Mouse (Mus musculus): ENCODE measurements around the gene Kif5c.

The Kif5c gene

DNA sequence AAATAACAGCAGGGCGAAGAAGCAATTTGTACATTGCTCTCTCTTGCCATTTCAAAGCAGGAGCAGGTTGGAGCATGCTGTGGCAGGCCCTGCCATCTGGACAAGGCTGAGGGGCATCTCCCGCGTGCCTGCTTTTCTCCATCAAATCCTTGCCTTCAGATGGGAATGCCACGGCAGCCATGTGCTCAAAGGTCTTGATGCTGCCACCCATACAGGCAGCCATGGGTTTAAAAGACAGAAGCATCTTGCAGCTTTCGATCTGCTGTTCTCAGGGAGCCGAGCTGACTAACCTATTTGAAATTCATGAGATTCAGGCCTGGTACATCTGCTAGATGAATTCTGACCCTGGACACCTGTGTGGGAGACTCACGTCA lies 53.4 kb downstream of the Kif5c start:
- DNase-seq: no peak

DNA sequence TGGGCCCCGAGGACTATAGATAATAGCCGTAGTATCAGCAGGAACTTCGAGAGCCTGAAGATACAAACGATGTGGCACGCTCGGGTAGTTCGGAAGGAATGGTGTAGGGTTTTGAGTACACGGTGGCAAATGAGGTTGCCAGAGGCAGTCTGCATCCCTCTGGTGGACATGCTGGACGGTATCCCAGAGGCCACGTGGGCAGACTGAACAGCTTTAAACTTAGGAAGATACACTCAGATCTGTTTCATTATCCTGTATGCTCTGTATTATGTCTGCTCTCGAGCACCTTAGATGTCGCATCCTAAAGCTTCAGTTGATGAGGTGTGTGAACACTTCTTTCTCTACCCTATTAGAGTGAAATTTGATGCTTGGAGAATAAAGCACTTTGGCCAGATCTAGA lies 56.9 kb downstream of the Kif5c start:
- DNase-seq: no peak

DNA sequence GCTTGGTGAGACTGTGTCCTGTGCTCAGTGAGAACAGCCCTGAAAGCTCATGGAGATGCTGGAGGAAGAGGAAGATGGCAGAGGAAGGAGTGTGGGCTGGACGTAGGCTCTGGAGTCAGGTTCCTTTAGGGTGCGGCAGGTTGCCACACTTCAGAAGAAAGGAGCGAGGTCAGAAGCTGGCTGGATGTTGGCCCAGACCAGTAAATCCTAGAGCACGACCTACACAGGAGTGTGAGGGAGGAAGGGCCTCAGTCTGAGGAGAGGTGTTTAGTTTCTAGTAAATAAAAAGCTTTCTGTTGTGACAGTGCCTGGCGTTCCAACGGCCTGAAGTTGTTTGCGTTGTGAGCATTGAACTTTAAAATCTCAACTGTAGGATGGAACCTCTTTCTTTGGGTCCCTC lies 59.3 kb downstream of the Kif5c start:
- DNase-seq: no peak

GRCm38 (mm10) chr2:49679135-49679964 lies 60.3 kb downstream of the Kif5c start:
- no peak for DNase-seq

GRCm38 (mm10) chr2:49682754-49683153 lies 63.7 kb downstream of the Kif5c start:
- no peak for DNase-seq

GRCm38 (mm10) chr2:49684808-49685207 lies 65.7 kb downstream of the Kif5c start:
- DNase-seq: no peak

- no peak for DNase-seq
Observed at GRCm38 (mm10) chr2:49690421-49690826, 71.3 kb downstream of the Kif5c start.

DNA sequence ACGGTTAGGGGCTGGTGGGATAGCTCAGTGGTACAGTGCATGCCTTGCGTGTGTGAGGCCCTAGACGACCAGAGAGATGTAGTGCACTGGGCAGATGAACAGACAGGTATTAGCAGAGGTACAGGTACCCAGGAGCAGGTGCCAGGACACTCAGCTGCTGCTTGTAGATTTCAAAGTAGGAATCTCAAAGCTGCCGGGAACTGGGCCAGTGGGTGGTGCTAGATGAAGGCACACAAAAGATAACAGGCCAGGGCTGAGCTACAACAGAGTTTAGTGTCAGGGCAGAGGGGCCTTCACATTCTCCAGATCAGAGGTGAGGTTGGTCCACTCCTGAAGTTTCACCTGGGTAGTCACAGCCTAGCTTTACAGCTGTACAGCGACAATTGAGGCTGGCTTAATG lies 72.3 kb downstream of the Kif5c start:
- no peak for DNase-seq

DNA sequence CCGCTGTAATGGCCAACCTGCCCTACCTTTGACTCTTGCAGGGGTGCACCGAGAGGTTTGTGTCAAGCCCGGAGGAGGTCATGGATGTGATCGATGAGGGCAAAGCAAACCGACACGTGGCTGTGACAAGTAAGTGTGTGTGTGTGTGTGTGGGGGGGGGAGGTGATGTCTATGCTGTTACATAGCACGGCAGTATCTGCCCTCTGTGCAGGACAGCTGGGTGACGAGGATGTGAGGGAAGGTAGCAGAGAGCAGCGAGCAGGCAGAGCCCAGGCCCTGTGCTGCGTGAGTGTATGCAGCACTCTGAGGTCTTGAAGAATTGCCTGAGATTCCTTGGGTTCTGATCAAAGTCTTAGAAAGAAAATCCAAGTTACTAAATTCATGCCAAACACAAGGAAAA lies 75.6 kb downstream of the Kif5c start:
- no peak for DNase-seq

DNA sequence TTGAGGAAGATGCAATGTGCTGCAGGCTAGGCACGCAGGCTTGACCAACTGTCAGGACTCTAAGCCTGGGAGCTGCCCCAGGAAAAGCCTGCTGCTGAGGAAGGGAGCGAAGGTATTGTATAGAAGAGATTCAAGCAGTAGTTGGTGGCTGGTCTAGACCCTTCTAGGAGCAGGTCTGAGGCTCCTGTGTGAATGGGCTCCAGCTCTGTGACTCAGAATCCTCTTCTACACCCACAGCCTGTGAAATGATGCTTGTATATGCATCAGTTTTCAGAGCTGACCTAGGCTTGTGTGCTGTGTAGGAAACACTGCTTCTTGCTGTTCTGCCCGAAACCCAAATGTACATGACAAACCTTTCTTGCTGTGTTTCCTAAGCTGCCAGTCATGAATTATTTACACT lies 76.4 kb downstream of the Kif5c start:
- DNase-seq: no peak

DNA sequence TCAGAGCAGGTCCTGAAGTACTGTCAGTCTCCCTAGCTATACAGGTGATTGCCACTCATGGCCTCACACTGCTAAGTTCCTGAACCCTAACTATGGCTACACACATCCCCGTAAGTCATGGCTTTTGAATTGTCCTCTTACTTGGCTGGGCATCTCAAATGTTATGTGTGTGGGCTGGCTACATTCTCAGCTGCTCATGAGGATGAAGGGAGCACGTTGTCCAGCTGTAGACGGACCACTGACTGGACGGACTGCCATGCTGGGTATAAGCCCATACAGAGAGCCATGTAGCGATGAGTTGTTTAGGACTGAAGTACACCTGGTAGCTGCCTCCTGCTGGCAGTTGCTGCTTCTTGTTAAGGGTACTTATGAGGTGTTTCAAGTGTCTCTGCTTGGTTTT lies 79.8 kb downstream of the Kif5c start:
- no peak for DNase-seq

DNA sequence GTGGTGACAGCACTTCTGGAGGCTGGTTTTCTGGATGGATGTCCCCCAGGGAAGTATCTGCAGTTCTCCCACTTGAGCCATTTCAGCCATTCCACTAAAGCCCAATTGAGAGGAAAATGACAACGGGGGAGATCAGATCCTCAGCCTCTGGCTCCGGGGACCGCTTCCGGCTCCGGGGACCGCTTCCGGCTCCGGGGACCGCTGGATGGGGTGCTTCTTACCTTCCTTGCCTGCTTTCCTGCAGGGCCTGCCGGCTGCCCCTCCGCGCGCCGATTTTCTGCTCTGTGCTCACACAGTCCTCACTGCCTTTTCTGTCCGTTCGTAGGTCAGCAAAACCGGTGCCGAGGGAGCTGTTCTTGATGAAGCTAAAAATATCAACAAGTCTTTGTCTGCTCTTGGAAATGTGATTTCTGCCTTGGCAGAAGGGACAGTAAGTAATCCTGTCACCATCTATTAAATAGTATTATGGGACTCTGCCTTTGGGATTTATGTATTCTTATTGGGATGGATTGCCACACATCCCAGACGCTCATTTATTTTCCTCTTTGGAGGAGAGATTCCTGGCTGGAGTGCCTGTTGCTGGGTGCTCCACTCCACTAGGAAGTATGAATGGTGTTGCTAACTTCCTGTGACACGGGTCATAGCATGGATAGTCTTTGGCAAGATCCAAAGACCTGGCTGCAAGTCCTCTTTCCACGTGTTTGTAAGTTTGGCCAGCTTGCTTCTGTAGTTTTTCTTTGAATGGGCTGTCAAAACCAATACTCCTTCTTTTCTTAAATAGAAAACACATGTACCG lies 81.3 kb downstream of the Kif5c start:
- no peak for DNase-seq

- no peak for DNase-seq
Observed at GRCm38 (mm10) chr2:49710223-49710622, 91.1 kb downstream of the Kif5c start.

DNA sequence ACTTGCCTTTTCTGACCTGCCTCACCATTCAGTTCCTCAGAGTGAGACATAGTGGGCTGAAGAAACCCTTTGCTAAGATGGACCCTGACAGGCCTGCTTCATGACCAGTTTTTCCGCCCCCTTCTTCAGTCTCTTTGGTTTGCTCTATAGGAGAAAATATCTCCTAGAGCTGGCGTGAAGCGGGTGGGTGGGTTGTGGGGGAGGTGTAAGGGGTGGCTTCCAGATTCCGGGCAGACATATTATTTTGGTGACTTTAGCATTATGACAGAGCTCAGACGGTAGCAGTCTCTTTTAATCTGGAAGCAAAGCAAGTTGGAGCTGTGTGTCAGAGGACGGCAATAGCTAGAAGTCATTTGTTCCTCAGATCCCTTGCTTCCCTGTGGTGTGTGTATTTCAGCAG lies 92.6 kb downstream of the Kif5c start:
- no peak for DNase-seq

GRCm38 (mm10) chr2:49712336-49712887 lies 93.3 kb downstream of the Kif5c start:
- no peak for DNase-seq

DNA sequence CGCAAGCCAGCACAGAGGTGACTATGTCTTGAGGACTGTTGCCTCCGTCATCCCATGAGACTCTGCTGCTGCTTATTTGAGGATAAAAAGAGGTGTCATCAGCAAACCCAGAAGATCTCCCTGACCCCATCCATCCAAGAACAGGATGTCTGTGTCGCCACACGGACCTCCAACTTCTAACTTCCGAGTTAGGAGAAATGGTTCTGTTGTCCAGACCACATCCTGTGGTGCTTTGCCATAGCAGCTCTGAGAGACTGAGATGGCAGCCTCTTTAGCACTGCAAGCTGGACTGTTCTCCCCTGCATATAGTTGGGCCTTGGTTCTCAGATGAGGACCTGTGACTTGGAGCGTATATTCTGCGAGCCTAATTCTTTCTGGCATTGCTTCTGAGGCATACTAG lies 97.4 kb downstream of the Kif5c start:
- no peak for DNase-seq

DNA sequence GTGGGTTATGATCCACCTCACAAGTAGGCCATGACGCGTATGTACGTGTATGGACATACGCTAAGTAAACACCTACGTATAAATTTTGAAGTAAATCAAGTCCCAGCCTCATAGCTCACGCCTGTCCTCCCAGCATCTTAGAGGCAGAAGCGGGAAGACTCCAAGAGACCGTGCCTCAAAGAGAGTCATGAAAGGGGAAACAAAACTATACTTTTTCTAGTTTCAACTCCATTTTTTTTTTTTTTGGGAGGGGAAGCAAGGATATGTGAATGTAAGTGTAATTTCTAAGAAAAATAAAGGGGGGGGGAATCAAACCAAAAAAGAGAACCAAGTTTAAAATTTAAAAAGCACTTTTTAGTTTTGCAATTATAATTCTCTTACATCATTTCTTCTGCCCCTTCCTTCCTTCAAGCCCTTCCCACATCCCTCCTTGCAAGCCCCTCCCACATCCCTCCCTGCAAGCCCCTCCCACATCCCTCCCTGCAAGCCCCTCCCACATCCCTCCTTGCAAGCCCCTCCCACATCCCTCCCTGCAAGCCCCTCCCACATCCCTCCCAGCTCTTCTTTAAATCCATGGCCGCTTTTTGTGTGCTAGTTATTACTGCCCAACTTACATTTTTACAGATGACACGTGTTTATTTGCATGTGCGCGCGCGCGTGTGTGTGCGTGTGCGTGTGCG lies 98.5 kb downstream of the Kif5c start:
- no peak for DNase-seq

- no peak for DNase-seq
Observed at GRCm38 (mm10) chr2:49718492-49718891, 99.4 kb downstream of the Kif5c start.

- DNase-seq: no peak
Observed at GRCm38 (mm10) chr2:49718935-49719850, 100.1 kb downstream of the Kif5c start.

DNA sequence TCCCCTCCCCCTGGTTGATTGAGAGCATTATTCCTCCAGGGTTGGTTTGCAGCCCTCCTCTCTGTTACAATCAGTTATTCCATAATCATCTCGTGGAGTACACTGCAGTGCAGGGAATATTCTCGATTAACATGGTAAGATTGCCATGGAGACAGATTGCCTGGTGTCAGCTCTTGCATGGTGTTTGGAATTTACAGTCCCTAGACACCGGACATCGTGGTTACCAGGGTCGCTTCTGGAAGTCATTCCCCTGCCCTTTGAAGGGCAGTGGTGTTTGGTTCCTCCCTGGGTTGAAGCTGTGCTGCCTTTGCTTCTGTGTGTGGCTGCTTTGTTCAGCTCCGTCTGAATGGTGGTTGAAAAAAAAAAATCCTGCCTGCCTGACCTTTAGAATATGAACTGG lies 100.8 kb downstream of the Kif5c start:
- no peak for DNase-seq

- DNase-seq: no peak
Observed at GRCm38 (mm10) chr2:49720343-49720742, 101.2 kb downstream of the Kif5c start.

GRCm38 (mm10) chr2:49722331-49722730 lies 103.2 kb downstream of the Kif5c start:
- DNase-seq: no peak
